Mouse (Mus musculus): ENCODE data around the gene Ier3.
A peak's percentile ranks its signal among the peaks of the same experiment; 100 is the strongest.

Gene Ier3

GRCm38 (mm10) chr17:35810900-35811648 is 10.4 kb upstream of the Ier3 start:
- DNase-seq (ENCODE audit: low spot score in 2 of 2), result no peak

GRCm38 (mm10) chr17:35812307-35812706 is 9.2 kb upstream of the Ier3 start:
- no peak for DNase-seq (ENCODE audit: low spot score in 2 of 2)

GRCm38 (mm10) chr17:35812736-35813135 is 8.7 kb upstream of the Ier3 start:
- no peak for DNase-seq (ENCODE audit: low spot score in 2 of 2)

GRCm38 (mm10) chr17:35813245-35813647 is 8.2 kb upstream of the Ier3 start:
- peak in 1 of 2 experiments; percentile 17 for DNase-seq (ENCODE audit: low spot score in 2 of 2)

- DNase-seq (ENCODE audit: low spot score in 2 of 2), result no peak
Observed at GRCm38 (mm10) chr17:35813653-35814052, 7.8 kb upstream of the Ier3 start.

- no peak for DNase-seq (ENCODE audit: low spot score in 2 of 2)
Observed at GRCm38 (mm10) chr17:35814678-35815077, 6.8 kb upstream of the Ier3 start.

- no peak for DNase-seq (ENCODE audit: low spot score in 2 of 2)
Observed at GRCm38 (mm10) chr17:35815836-35816235, 5.6 kb upstream of the Ier3 start.

GRCm38 (mm10) chr17:35816686-35817085 is 4.8 kb upstream of the Ier3 start:
- no peak for DNase-seq (ENCODE audit: low spot score in 2 of 2)

GRCm38 (mm10) chr17:35817226-35817625 is 4.3 kb upstream of the Ier3 start:
- DNase-seq (ENCODE audit: low spot score in 2 of 2), result no peak

- DNase-seq (ENCODE audit: low spot score in 2 of 2), result no peak
Observed at GRCm38 (mm10) chr17:35820111-35820510, 1.4 kb upstream of the Ier3 start.

GRCm38 (mm10) chr17:35822564-35822963 is 1.1 kb downstream of the Ier3 start:
- DNase-seq (ENCODE audit: low spot score in 2 of 2), result no peak

- peak; percentile 74 to 81 for DNase-seq (ENCODE audit: low spot score in 2 of 2)
Observed at GRCm38 (mm10) chr17:35822964-35823937, 1.8 kb downstream of the Ier3 start, which contains the start of gene Flot1. Gene Flot1 (plus strand): TSS chr17:35823230.

- DNase-seq (ENCODE audit: low spot score in 2 of 2), result no peak
Observed at GRCm38 (mm10) chr17:35824402-35824801, 2.9 kb downstream of the Ier3 start.

GRCm38 (mm10) chr17:35825109-35825850 is 3.8 kb downstream of the Ier3 start:
- DNase-seq (ENCODE audit: low spot score in 2 of 2), result no peak

GRCm38 (mm10) chr17:35829737-35830136 is 8.3 kb downstream of the Ier3 start:
- peak; percentile 81 to 91 for DNase-seq (ENCODE audit: low spot score in 2 of 2)

- DNase-seq (ENCODE audit: low spot score in 2 of 2), result no peak
Observed at GRCm38 (mm10) chr17:35832400-35833238, 11.1 kb downstream of the Ier3 start.

GRCm38 (mm10) chr17:35833239-35833751 is 11.8 kb downstream of the Ier3 start:
- no peak for DNase-seq (ENCODE audit: low spot score in 2 of 2)

GRCm38 (mm10) chr17:35833894-35834293 is 12.4 kb downstream of the Ier3 start:
- no peak for DNase-seq (ENCODE audit: low spot score in 2 of 2)

GRCm38 (mm10) chr17:35834696-35835422 is 13.4 kb downstream of the Ier3 start:
- no peak for DNase-seq (ENCODE audit: low spot score in 2 of 2)

All from spleen, postnatal 14 days (tissue).